ENCODE assay signal across 9 mouse cellular contexts in the genomic region with DNA sequence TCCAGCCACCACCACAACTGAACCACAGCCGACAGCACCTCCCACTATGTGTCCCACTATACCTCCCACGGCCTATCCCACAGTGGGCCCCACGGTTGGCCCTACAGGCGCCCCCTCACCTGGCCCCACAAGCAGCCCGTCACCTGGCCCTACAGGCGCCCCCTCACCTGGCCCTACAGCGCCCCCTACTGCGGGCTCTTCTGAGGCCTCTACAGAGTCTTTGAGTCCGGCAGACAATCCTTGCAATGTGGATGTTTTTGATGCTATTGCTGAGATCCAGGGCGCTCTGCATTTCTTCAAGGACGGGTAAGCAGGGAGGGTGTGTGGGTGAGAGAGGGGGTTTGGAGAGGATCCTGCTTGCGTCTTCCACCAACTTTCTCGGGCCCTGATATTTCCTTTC. TPM values are rescaled to one million over a fixed set of nuclear protein-coding genes. Genes with fewer than 3 reads are reported as not detected.
DNase-seq lines count a peak whose midpoint lies in the region; ATAC-seq and TF ChIP-seq lines count a peak whose summit lies in the region.
"Had no signal": no experiment of that assay in that cellular context is flagged by ENCODE, and none has a peak within 500 bp of the region (broad histone marks: within the 10 kb centered on the region; RNA-seq: fewer than 3 reads in every experiment).

No protein-coding gene starts in this region.

- ATAC-seq in inflammation-experienced regulatory T-cells, adult 6 months = no peak

- peaks cover 1% of the 10 kb centered on the region; the same call in 1 of the 2 replicates for H3K27me3 ChIP-seq in kidney, adult 2 months (replicated peaks; ENCODE audit: control insufficient read depth, insufficient read depth, low read length)

- TF ChIP-seq POLR2A in kidney, adult 2 months (IDR thresholded peaks at IDR 0.05; ENCODE audit: low read depth, low read length) = no peak

- no peak overlapping the region for H3K27ac ChIP-seq in kidney, adult 2 months (ENCODE audit: insufficient read depth, low read depth, low read length)

- H3K4me1 ChIP-seq in kidney, adult 2 months (ENCODE audit: control insufficient read depth, insufficient read depth, low read length) = no peaks in the 10 kb centered on the region

- WGBS in kidney, adult 2 months = 30% methylated on average over 13 of the region's 13 CpGs

- DNase-seq in cerebellum, adult 11-12 months = peak; percentile 28
- DNase-seq in cerebellum, adult 11 months = no peak
- DNase-seq in kidney, adult 2 months = no peak
- no peak for DNase-seq in kidney, adult 9 months
- peak; percentile 46 for DNase-seq in thymus, postnatal 14 days
- DNase-seq in thymus, postnatal 25 days = no peak
- DNase-seq in layer of hippocampus, postnatal 10 days (ENCODE audit: low spot score in 2 of 2) = no peak

- H3K36me3 ChIP-seq in kidney, adult 2 months (ENCODE audit: control insufficient read depth, insufficient read depth, low read length) = no peaks in the 10 kb centered on the region

- no peak overlapping the region for H3K4me3 ChIP-seq in kidney, adult 2 months (ENCODE audit: insufficient read depth, low read depth, low read length)
- H3K4me3 ChIP-seq: erythroblast, embryonic 14.5 days had no signal

- 0 out of 2 replicates have a peak, but pooled peaks have one; percentile 23 for TF ChIP-seq CTCF in kidney, adult 2 months (conservative IDR thresholded peaks at IDR 0.05; ENCODE audit: insufficient read depth, insufficient read length, low read depth, low read length)

RNA-seq across cellular contexts. Expression of gene Slc12a5, which starts 8.2 kb away (rescaled TPM):
- 1.5 and 2.2 TPM in 2 replicates for polyA plus RNA-seq in kidney, adult 2 months (2012; rRNA removed)
- polyA plus RNA-seq in inflammation-experienced regulatory T-cells, adult 6 months (2017; shearing (Covaris generic)) = under 1 TPM in 2 of 3 experiments, not detected in 1; 0.21 to 0.33 TPM
- total RNA-seq in layer of hippocampus, postnatal 10 days (2021) = 100 to 1,000 TPM; 252 to 272 TPM
- polyA plus RNA-seq: erythroblast, embryonic 14.5 days had no signal

RNA-seq across cellular contexts. Expression of gene Mmp9, which starts 11.9 kb away (rescaled TPM):
- 1.7 and 1.8 TPM in 2 replicates for polyA plus RNA-seq in kidney, adult 2 months (2012; rRNA removed)
- 1 to 10 TPM; 1.3 to 2.6 (median 2.6) TPM for polyA plus RNA-seq in inflammation-experienced regulatory T-cells, adult 6 months (2017; shearing (Covaris generic))
- 1 to 10 TPM; 2.8 TPM for total RNA-seq in layer of hippocampus, postnatal 10 days (2021)
- polyA plus RNA-seq: erythroblast, embryonic 14.5 days had no signal

RNA-seq across cellular contexts. Expression of gene Zfp335, which starts 40.9 kb away (rescaled TPM):
- 20.4 and 25.7 TPM in 2 replicates for polyA plus RNA-seq in kidney, adult 2 months (2012; rRNA removed)
- polyA plus RNA-seq in inflammation-experienced regulatory T-cells, adult 6 months (2017; shearing (Covaris generic)) = 1 to 10 TPM; 6.2 to 7.4 (median 6.8) TPM
- 10 to 100 TPM; 24.0 to 24.1 TPM for total RNA-seq in layer of hippocampus, postnatal 10 days (2021)

Comparison
In these comparisons a context has a peak if more than half of its experiments do, and no peak if none do; other contexts are left out.
1. DNase-seq: peak in cerebellum, adult 11-12 months (single experiment) and thymus, postnatal 14 days (single experiment); none in cerebellum, adult 11 months (single experiment), kidney, adult 2 months (single experiment), kidney, adult 9 months (single experiment), thymus, postnatal 25 days (single experiment) and layer of hippocampus, postnatal 10 days (0 of 2).